Mouse (Mus musculus): Measurements from ENCODE around the gene Otud7b. TPM values are rescaled to one million over a fixed set of nuclear protein-coding genes. Genes with fewer than 3 reads are reported as not detected.

The Otud7b gene
- total RNA-seq (2012; rRNA removed), result 17.6 and 23.2 TPM in 2 replicates

DNA sequence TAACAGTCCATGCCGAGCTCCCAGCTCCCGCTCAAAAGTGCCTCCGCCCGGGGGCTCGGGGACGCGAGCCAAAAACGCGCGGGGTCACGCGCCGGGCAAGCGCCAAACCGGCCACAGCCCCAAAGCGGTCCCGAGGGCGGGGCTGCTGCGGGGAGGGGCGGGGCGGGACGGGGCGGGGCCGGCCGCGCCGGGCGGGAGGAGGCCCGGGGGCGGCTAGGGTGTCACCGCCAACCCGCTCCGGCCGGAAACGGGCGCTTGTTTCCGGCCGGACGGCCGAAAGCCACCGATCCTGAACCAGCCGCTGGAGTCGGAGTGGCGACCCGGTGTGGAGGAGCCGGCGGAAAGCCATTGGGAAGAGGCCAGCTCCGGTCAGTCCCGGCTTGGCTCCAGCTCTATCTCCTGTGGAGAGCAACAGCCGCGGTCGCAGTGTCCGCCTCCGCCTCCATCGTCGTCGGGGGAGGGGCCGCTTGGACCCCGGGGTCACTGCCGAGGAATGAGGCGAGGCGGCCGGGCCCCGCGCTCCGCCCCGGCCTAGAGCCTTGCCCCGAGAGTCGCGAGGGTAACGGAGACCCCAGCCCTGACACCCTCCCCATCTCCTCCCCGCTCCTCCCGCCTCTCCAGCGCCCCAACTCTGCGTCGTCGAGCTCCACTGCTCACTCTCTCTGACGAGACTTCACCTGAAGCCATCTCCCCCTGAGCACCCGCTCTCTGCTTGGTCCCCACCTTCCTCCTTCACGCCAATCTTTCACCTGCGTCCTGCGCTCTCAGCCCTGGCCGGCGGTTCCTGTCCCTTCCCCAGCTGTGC lies at the start of gene Otud7b:
TSS of gene Otud7b (plus strand) at position 267 of the 805 bp plus-strand sequence.
- Histone ChIP-seq H3K4me3 (ENCODE audit: insufficient read depth in 1 of 2, low read depth in 1 of 2, low read length in 2 of 2, poor library complexity in 1 of 2, severe bottlenecking in 1 of 2) (peak within 1 kb of the TSS; percentile 87 to 99), H3K36me3 (ENCODE audit: control insufficient read depth, insufficient read depth, low read length, poor library complexity, severe bottlenecking) (no peaks in the 10 kb centered on the region), H3K9ac (ENCODE audit: insufficient read depth, low read depth, low read length, poor library complexity, severe bottlenecking) (peak within 1 kb of the TSS; percentile 96), H3K9me3 (ENCODE audit: control insufficient read depth, insufficient read depth, low read depth, low read length) (no peaks in the 10 kb centered on the region), H3K4me1 (ENCODE audit: control insufficient read depth in 2 of 2, insufficient read depth in 2 of 2, low read length in 2 of 2, poor library complexity in 1 of 2) (peaks cover 4 to 9% of the 10 kb centered on the region in 2 experiments; a peak in 3 of 4 replicates), H3K27ac (ENCODE audit: insufficient read depth, low read depth, low read length, poor library complexity, severe bottlenecking) (peak within 1 kb of the TSS; percentile 57; the same call in 1 of the 2 replicates)
- peak; percentile 59 for DNase-seq (ENCODE audit: low read depth, low spot score)
- in situ Hi-C loops (cut with MboI; ENCODE audit: low sequenced_read_pairs in 2 of 2, unreplicated experiment in 2 of 2), result no loop called here
- TF ChIP-seq HCFC1 (IDR thresholded peaks at IDR 0.05; ENCODE audit: borderline replicate concordance, insufficient read depth, low read length), result peak; percentile 77
- TF ChIP-seq ZNF384 (IDR thresholded peaks at IDR 0.05; ENCODE audit: low read depth, low read length), result no peak

DNA sequence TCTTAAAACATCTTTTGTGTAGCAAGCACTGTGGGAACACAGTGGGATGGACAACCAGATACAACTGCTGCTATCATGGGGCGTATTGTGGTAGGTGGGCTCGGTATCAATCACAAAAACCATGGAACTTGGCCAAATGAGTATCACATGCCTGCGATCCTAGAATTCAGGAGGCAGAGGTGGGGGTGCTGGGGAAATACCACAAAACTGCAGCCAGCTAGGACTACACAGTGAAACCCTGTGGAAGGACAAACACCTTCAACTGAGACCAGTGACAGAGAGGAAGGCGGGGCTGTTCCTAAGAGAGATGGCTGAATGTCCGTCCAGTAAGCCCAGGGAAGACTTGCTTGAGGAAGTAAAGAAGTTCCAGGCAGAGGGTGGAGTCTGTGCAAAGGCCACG lies 49.0 kb upstream of the Otud7b start:
- H3K9ac ChIP-seq (ENCODE audit: insufficient read depth, low read depth, low read length, poor library complexity, severe bottlenecking), result no peak overlapping the region
- no peaks in the 10 kb centered on the region for H3K9me3 ChIP-seq (ENCODE audit: control insufficient read depth, insufficient read depth, low read depth, low read length)
- TF ChIP-seq ZNF384 (IDR thresholded peaks at IDR 0.05; ENCODE audit: low read depth, low read length), result no peak
- no peak for TF ChIP-seq CHD2 (IDR thresholded peaks at IDR 0.05; ENCODE audit: low read depth, low read length)
- TF ChIP-seq MAFK (IDR thresholded peaks at IDR 0.05; ENCODE audit: insufficient read depth, low read depth, low read length), result no peak
- in situ Hi-C loops (cut with MboI; ENCODE audit: low sequenced_read_pairs in 2 of 2, unreplicated experiment in 2 of 2), result loop anchor here in 1 of 2 experiments (5.0 to 10.0 kb wide), 2 partner anchors 83 to 180 kb away; partner anchors contain the start of gene Mrps21
- no peak overlapping the region for H3K27ac ChIP-seq (ENCODE audit: insufficient read depth, low read depth, low read length, poor library complexity, severe bottlenecking)
- no peak overlapping the region for H3K4me3 ChIP-seq (ENCODE audit: insufficient read depth in 1 of 2, low read depth in 1 of 2, low read length in 2 of 2, poor library complexity in 1 of 2, severe bottlenecking in 1 of 2)
- no peaks in the 10 kb centered on the region for H3K36me3 ChIP-seq (ENCODE audit: control insufficient read depth, insufficient read depth, low read length, poor library complexity, severe bottlenecking)
- H3K4me1 ChIP-seq (ENCODE audit: control insufficient read depth in 2 of 2, insufficient read depth in 2 of 2, low read length in 2 of 2, poor library complexity in 1 of 2), result peaks cover 0 to 2% of the 10 kb centered on the region in 2 experiments; a peak in 1 of 4 replicates
- DNase-seq (ENCODE audit: low read depth, low spot score), result no peak

GRCm38 (mm10) chr3:96056031-96056430 lies 48.3 kb upstream of the Otud7b start:
- no peaks in the 10 kb centered on the region for H3K36me3 ChIP-seq (ENCODE audit: control insufficient read depth, insufficient read depth, low read length, poor library complexity, severe bottlenecking)
- no peak overlapping the region for H3K27ac ChIP-seq (ENCODE audit: insufficient read depth, low read depth, low read length, poor library complexity, severe bottlenecking)
- DNase-seq (ENCODE audit: low read depth, low spot score), result no peak
- no peak overlapping the region for H3K4me3 ChIP-seq (ENCODE audit: insufficient read depth in 1 of 2, low read depth in 1 of 2, low read length in 2 of 2, poor library complexity in 1 of 2, severe bottlenecking in 1 of 2)
- H3K9me3 ChIP-seq (ENCODE audit: control insufficient read depth, insufficient read depth, low read depth, low read length), result no peaks in the 10 kb centered on the region
- no peak overlapping the region for H3K9ac ChIP-seq (ENCODE audit: insufficient read depth, low read depth, low read length, poor library complexity, severe bottlenecking)
- no peak for TF ChIP-seq ZC3H11A (IDR thresholded peaks at IDR 0.05; ENCODE audit: borderline replicate concordance, low read depth, low read length)
- no peak for TF ChIP-seq ZNF384 (IDR thresholded peaks at IDR 0.05; ENCODE audit: low read depth, low read length)
- no peak for TF ChIP-seq MAFK (IDR thresholded peaks at IDR 0.05; ENCODE audit: insufficient read depth, low read depth, low read length)
- TF ChIP-seq HCFC1 (IDR thresholded peaks at IDR 0.05; ENCODE audit: borderline replicate concordance, insufficient read depth, low read length), result no peak
- TF ChIP-seq CHD2 (IDR thresholded peaks at IDR 0.05; ENCODE audit: low read depth, low read length), result no peak
- in situ Hi-C loops (cut with MboI; ENCODE audit: low sequenced_read_pairs in 2 of 2, unreplicated experiment in 2 of 2), result loop anchor here in 1 of 2 experiments (5.0 to 10.0 kb wide), 2 partner anchors 84 to 181 kb away; partner anchors contain the start of gene Mrps21
- H3K4me1 ChIP-seq (ENCODE audit: control insufficient read depth in 2 of 2, insufficient read depth in 2 of 2, low read length in 2 of 2, poor library complexity in 1 of 2), result no peaks in the 10 kb centered on the region

GRCm38 (mm10) chr3:96057747-96058204 lies 46.6 kb upstream of the Otud7b start:
- Histone ChIP-seq H3K36me3 (ENCODE audit: control insufficient read depth, insufficient read depth, low read length, poor library complexity, severe bottlenecking) (no peaks in the 10 kb centered on the region), H3K4me3 (ENCODE audit: insufficient read depth in 1 of 2, low read depth in 1 of 2, low read length in 2 of 2, poor library complexity in 1 of 2, severe bottlenecking in 1 of 2) (peak overlapping the region; percentile 69 to 74), H3K9ac (ENCODE audit: insufficient read depth, low read depth, low read length, poor library complexity, severe bottlenecking) (peak overlapping the region; percentile 66), H3K27ac (ENCODE audit: insufficient read depth, low read depth, low read length, poor library complexity, severe bottlenecking) (no peak overlapping the region; the same call in 1 of the 2 replicates), H3K4me1 (ENCODE audit: control insufficient read depth in 2 of 2, insufficient read depth in 2 of 2, low read length in 2 of 2, poor library complexity in 1 of 2) (no peaks in the 10 kb centered on the region), H3K9me3 (ENCODE audit: control insufficient read depth, insufficient read depth, low read depth, low read length) (no peaks in the 10 kb centered on the region)
- in situ Hi-C loops (cut with MboI; ENCODE audit: low sequenced_read_pairs in 2 of 2, unreplicated experiment in 2 of 2), result loop anchor here in 1 of 2 experiments (5.0 to 10.0 kb wide), 2 partner anchors 85 to 183 kb away; partner anchors contain the start of gene Mrps21
- no peak for TF ChIP-seq CHD2 (IDR thresholded peaks at IDR 0.05; ENCODE audit: low read depth, low read length)
- no peak for TF ChIP-seq MAFK (IDR thresholded peaks at IDR 0.05; ENCODE audit: insufficient read depth, low read depth, low read length)
- TF ChIP-seq ZC3H11A (IDR thresholded peaks at IDR 0.05; ENCODE audit: borderline replicate concordance, low read depth, low read length), result 0 out of 2 replicates have a peak, but pooled peaks have one; percentile 8
- TF ChIP-seq HCFC1 (IDR thresholded peaks at IDR 0.05; ENCODE audit: borderline replicate concordance, insufficient read depth, low read length), result peak; percentile 91
- TF ChIP-seq ZNF384 (IDR thresholded peaks at IDR 0.05; ENCODE audit: low read depth, low read length), result no peak
- peak; percentile 90 for DNase-seq (ENCODE audit: low read depth, low spot score)
